Mouse (Mus musculus) ES-E14 (cell line): ENCODE data around the gene Ppp1r12c.

Experiments
- CHD2 ChIP-seq: IDR thresholded peaks from 2 replicates; pipeline ENCODE4 v1.6.1; 2014; ENCODE audit warnings: mild to moderate bottlenecking, low read depth, low read length, inconsistent platforms
- HCFC1 ChIP-seq: IDR thresholded peaks from 2 replicates; pipeline ENCODE4 v1.6.1; 2012; ENCODE audit warnings: low read length, inconsistent platforms, borderline replicate concordance; ENCODE audit not compliant: insufficient read depth
- MAFK ChIP-seq: IDR thresholded peaks from 2 replicates; pipeline ENCODE4 v1.6.1; 2014; ENCODE audit warnings: mild to moderate bottlenecking, low read depth, low read length, inconsistent platforms; ENCODE audit not compliant: insufficient read depth
- ZNF384 ChIP-seq: IDR thresholded peaks from 2 replicates; pipeline ENCODE4 v1.6.1; 2012; ENCODE audit warnings: low read depth, low read length, inconsistent platforms

DNA sequence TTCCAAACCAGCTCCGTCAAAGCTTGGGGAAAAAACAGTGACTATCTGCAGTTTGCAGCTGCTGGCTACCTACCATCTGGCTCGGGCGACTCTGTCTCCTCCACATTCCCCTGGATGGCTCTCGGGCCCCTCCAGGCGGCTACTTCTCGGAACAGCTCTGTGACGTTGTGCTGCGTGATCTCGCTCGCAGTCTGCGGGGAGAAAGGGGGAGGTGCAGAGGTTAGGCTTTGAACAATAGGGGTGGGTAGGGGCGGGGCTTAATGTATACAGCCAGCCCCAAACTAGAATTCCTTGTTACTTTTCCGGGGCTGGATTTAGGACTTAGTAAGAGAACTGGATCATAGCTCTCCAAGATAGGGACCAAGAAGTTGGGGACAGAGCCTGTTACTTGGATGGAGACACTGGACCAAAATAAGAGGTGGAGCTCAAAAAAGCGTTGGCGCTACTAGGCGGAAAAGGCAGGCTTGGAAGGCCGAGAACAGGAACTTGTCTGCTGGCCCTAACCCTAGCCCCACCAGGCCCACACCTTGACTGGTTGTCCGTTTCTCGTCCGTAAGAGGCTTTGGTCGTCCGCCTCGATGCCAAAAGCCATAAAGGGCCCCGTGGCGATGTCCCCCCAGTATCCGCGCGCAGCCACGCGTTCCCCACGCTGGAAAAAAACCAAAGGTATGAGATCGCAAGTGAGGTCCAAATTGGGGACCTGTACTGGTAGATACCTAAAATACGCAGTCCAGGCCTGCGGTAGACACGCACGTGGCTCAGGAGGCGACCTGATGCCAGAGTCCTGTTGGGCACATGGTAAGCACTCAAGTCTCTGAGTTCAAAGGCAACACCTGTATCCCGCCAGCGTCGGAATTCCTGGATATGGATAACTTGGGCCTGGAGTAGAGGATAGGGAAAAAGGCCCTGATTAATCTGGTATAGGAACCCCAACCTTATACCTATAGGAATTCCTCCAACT lies 25.1 kb upstream of the Ppp1r12c start:
- TF ChIP-seq MAFK (no peak), CHD2 (peak; percentile 83), HCFC1 (no peak), ZNF384 (no peak)
